Mouse (Mus musculus): ENCODE results near the gene Immp2l. TPM values are rescaled to one million over a fixed set of nuclear protein-coding genes. Genes with fewer than 3 reads are reported as not detected.
A peak's percentile ranks its signal among the peaks of the same experiment; 100 is the strongest.
"Not testable (repeated sequence)": the region's sequence is repeated elsewhere in the genome, so short reads cannot be mapped to it uniquely, and the experiment has no call there.

The Immp2l gene
- polyA plus RNA-seq, 1 experiment from 2014 or later: 6.5 TPM

- ATAC-seq: peak; percentile 68
- no peak overlapping the region for H3K4me3 ChIP-seq (ENCODE audit: low read length)
- no peaks in the 10 kb centered on the region for H3K9me3 ChIP-seq (ENCODE audit: control insufficient read depth, low read length)
- no peaks in the 10 kb centered on the region for H3K27me3 ChIP-seq (replicated peaks; ENCODE audit: control insufficient read depth, insufficient read depth, low read length)
- H3K36me3 ChIP-seq (ENCODE audit: control insufficient read depth, insufficient read depth, low read length): no peaks in the 10 kb centered on the region
- no peak overlapping the region for H3K9ac ChIP-seq (ENCODE audit: low read depth, low read length)
- WGBS: 74% methylated on average over 5 of the region's 5 CpGs
- H3K27ac ChIP-seq (ENCODE audit: low read depth, low read length): no peak overlapping the region
- no peak overlapping the region for H3K4me2 ChIP-seq (ENCODE audit: low read length)
- no peaks in the 10 kb centered on the region for H3K4me1 ChIP-seq (ENCODE audit: control insufficient read depth, insufficient read depth, low read depth, low read length)
These were observed 750.9 kb downstream of the Immp2l start for GRCm38 (mm10) chr12:41774623-41775323.

GRCm38 (mm10) chr12:41777762-41778161 is 753.9 kb downstream of the Immp2l start:
- not testable (repeated sequence) for H3K4me2 ChIP-seq (ENCODE audit: low read length); H3K36me3 ChIP-seq (ENCODE audit: control insufficient read depth, insufficient read depth, low read length); H3K9me3 ChIP-seq (ENCODE audit: control insufficient read depth, low read length); H3K4me3 ChIP-seq (ENCODE audit: low read length); H3K27me3 ChIP-seq (replicated peaks; ENCODE audit: control insufficient read depth, insufficient read depth, low read length); H3K4me1 ChIP-seq (ENCODE audit: control insufficient read depth, insufficient read depth, low read depth, low read length); ATAC-seq; H3K27ac ChIP-seq (ENCODE audit: low read depth, low read length); H3K9ac ChIP-seq (ENCODE audit: low read depth, low read length)
- no CpG with 5 or more reads among the region's 4 CpGs for WGBS

GRCm38 (mm10) chr12:41793681-41794080 is 769.8 kb downstream of the Immp2l start:
- H3K36me3 ChIP-seq (ENCODE audit: control insufficient read depth, insufficient read depth, low read length); H3K27me3 ChIP-seq (replicated peaks; ENCODE audit: control insufficient read depth, insufficient read depth, low read length); H3K27ac ChIP-seq (ENCODE audit: low read depth, low read length); ATAC-seq; H3K4me1 ChIP-seq (ENCODE audit: control insufficient read depth, insufficient read depth, low read depth, low read length); H3K4me3 ChIP-seq (ENCODE audit: low read length); H3K9me3 ChIP-seq (ENCODE audit: control insufficient read depth, low read length); H3K4me2 ChIP-seq (ENCODE audit: low read length); H3K9ac ChIP-seq (ENCODE audit: low read depth, low read length): not testable (repeated sequence)
- 73% methylated on average over 1 of the region's 1 CpGs for WGBS

GRCm38 (mm10) chr12:41829517-41829916 is 805.6 kb downstream of the Immp2l start:
- no peaks in the 10 kb centered on the region for H3K4me1 ChIP-seq (ENCODE audit: control insufficient read depth, insufficient read depth, low read depth, low read length)
- 81% methylated on average over 6 of the region's 6 CpGs for WGBS
- H3K4me3 ChIP-seq (ENCODE audit: low read length): no peak overlapping the region
- no peaks in the 10 kb centered on the region for H3K27me3 ChIP-seq (replicated peaks; ENCODE audit: control insufficient read depth, insufficient read depth, low read length)
- no peak overlapping the region for H3K9ac ChIP-seq (ENCODE audit: low read depth, low read length)
- H3K9me3 ChIP-seq (ENCODE audit: control insufficient read depth, low read length): no peaks in the 10 kb centered on the region
- no peak overlapping the region for H3K4me2 ChIP-seq (ENCODE audit: low read length)
- no peaks in the 10 kb centered on the region for H3K36me3 ChIP-seq (ENCODE audit: control insufficient read depth, insufficient read depth, low read length)
- H3K27ac ChIP-seq (ENCODE audit: low read depth, low read length): no peak overlapping the region
- ATAC-seq: no peak

- ATAC-seq: no peak
- no peak overlapping the region for H3K27ac ChIP-seq (ENCODE audit: low read depth, low read length)
- H3K36me3 ChIP-seq (ENCODE audit: control insufficient read depth, insufficient read depth, low read length): no peaks in the 10 kb centered on the region
- WGBS: 67% methylated on average over 7 of the region's 7 CpGs
- H3K27me3 ChIP-seq (replicated peaks; ENCODE audit: control insufficient read depth, insufficient read depth, low read length): no peaks in the 10 kb centered on the region
- H3K4me3 ChIP-seq (ENCODE audit: low read length): no peak overlapping the region
- no peak overlapping the region for H3K4me2 ChIP-seq (ENCODE audit: low read length)
- no peaks in the 10 kb centered on the region for H3K9me3 ChIP-seq (ENCODE audit: control insufficient read depth, low read length)
- H3K9ac ChIP-seq (ENCODE audit: low read depth, low read length): no peak overlapping the region
- H3K4me1 ChIP-seq (ENCODE audit: control insufficient read depth, insufficient read depth, low read depth, low read length): no peaks in the 10 kb centered on the region
These were observed 807.8 kb downstream of the Immp2l start for GRCm38 (mm10) chr12:41831731-41832130.

GRCm38 (mm10) chr12:41834646-41835045 is 810.8 kb downstream of the Immp2l start:
- Histone ChIP-seq H3K4me2 (ENCODE audit: low read length) (no peak overlapping the region), H3K4me3 (ENCODE audit: low read length) (no peak overlapping the region), H3K27ac (ENCODE audit: low read depth, low read length) (no peak overlapping the region), H3K9ac (ENCODE audit: low read depth, low read length) (no peak overlapping the region), H3K9me3 (ENCODE audit: control insufficient read depth, low read length) (no peaks in the 10 kb centered on the region), H3K36me3 (ENCODE audit: control insufficient read depth, insufficient read depth, low read length) (no peaks in the 10 kb centered on the region), H3K4me1 (ENCODE audit: control insufficient read depth, insufficient read depth, low read depth, low read length) (no peaks in the 10 kb centered on the region), H3K27me3 (replicated peaks; ENCODE audit: control insufficient read depth, insufficient read depth, low read length) (no peaks in the 10 kb centered on the region)
- 87% methylated on average over 2 of the region's 2 CpGs for WGBS
- ATAC-seq: no peak

- Histone ChIP-seq H3K4me3 (ENCODE audit: low read length) (no peak overlapping the region), H3K36me3 (ENCODE audit: control insufficient read depth, insufficient read depth, low read length) (no peaks in the 10 kb centered on the region), H3K4me2 (ENCODE audit: low read length) (no peak overlapping the region), H3K9ac (ENCODE audit: low read depth, low read length) (no peak overlapping the region), H3K9me3 (ENCODE audit: control insufficient read depth, low read length) (no peaks in the 10 kb centered on the region), H3K27me3 (replicated peaks; ENCODE audit: control insufficient read depth, insufficient read depth, low read length) (no peaks in the 10 kb centered on the region), H3K4me1 (ENCODE audit: control insufficient read depth, insufficient read depth, low read depth, low read length) (no peaks in the 10 kb centered on the region), H3K27ac (ENCODE audit: low read depth, low read length) (no peak overlapping the region)
- WGBS: 73% methylated on average over 6 of the region's 6 CpGs
- ATAC-seq: no peak
These were observed 814.5 kb downstream of the Immp2l start for GRCm38 (mm10) chr12:41838334-41838847.

- Histone ChIP-seq H3K4me1 (ENCODE audit: control insufficient read depth, insufficient read depth, low read depth, low read length) (no peaks in the 10 kb centered on the region), H3K9me3 (ENCODE audit: control insufficient read depth, low read length) (no peaks in the 10 kb centered on the region), H3K4me3 (ENCODE audit: low read length) (no peak overlapping the region), H3K27me3 (replicated peaks; ENCODE audit: control insufficient read depth, insufficient read depth, low read length) (no peaks in the 10 kb centered on the region), H3K27ac (ENCODE audit: low read depth, low read length) (no peak overlapping the region), H3K36me3 (ENCODE audit: control insufficient read depth, insufficient read depth, low read length) (no peaks in the 10 kb centered on the region), H3K9ac (ENCODE audit: low read depth, low read length) (no peak overlapping the region), H3K4me2 (ENCODE audit: low read length) (no peak overlapping the region)
- WGBS: 88% methylated on average over 2 of the region's 2 CpGs
- ATAC-seq: no peak
These were observed 815.4 kb downstream of the Immp2l start for GRCm38 (mm10) chr12:41839241-41839640.

- no peak overlapping the region for H3K4me2 ChIP-seq (ENCODE audit: low read length)
- ATAC-seq: peak; percentile 48; the same call in 1 of the 2 replicates
- H3K4me1 ChIP-seq (ENCODE audit: control insufficient read depth, insufficient read depth, low read depth, low read length): no peaks in the 10 kb centered on the region
- H3K9me3 ChIP-seq (ENCODE audit: control insufficient read depth, low read length): no peaks in the 10 kb centered on the region
- H3K27me3 ChIP-seq (replicated peaks; ENCODE audit: control insufficient read depth, insufficient read depth, low read length): no peaks in the 10 kb centered on the region
- no peak overlapping the region for H3K9ac ChIP-seq (ENCODE audit: low read depth, low read length)
- H3K27ac ChIP-seq (ENCODE audit: low read depth, low read length): no peak overlapping the region
- H3K36me3 ChIP-seq (ENCODE audit: control insufficient read depth, insufficient read depth, low read length): no peaks in the 10 kb centered on the region
- WGBS: 37% methylated on average over 6 of the region's 6 CpGs
- H3K4me3 ChIP-seq (ENCODE audit: low read length): no peak overlapping the region
These were observed 818.9 kb downstream of the Immp2l start for GRCm38 (mm10) chr12:41842694-41843329.
